Mouse (Mus musculus): ENCODE data around the gene Rnf212b. TPM values are rescaled to one million over a fixed set of nuclear protein-coding genes. Genes with fewer than 3 reads are reported as not detected.

The Rnf212b gene
- polyA plus RNA-seq, 1 experiment: not detected

GRCm38 (mm10) chr14:54884022-54884712 lies 70.2 kb downstream of the Rnf212b start:
- TF ChIP-seq CEBPB (IDR thresholded peaks at IDR 0.05; ENCODE audit: low read depth): no peak
- TF ChIP-seq MYOD1 (IDR thresholded peaks at IDR 0.05; ENCODE audit: control insufficient read depth, insufficient read length, low read depth): no peak
- no peak for TF ChIP-seq MYOG (IDR thresholded peaks at IDR 0.05; ENCODE audit: control insufficient read depth, extremely low read depth, insufficient read length)
- no peak for TF ChIP-seq MAX (IDR thresholded peaks at IDR 0.05)
- H3K79me2 ChIP-seq (ENCODE audit: control insufficient read depth, insufficient read depth): peaks cover 36% of the 10 kb centered on the region
- H3K27me3 ChIP-seq (ENCODE audit: control insufficient read depth, insufficient read depth, insufficient read length): no peaks in the 10 kb centered on the region
- H3K4me3 ChIP-seq (ENCODE audit: insufficient read depth, poor library complexity, severe bottlenecking): peak overlapping the region; percentile 78
- peak overlapping the region; percentile 82 for H3ac ChIP-seq (ENCODE audit: control insufficient read depth, insufficient read length, low read depth)
- peaks cover 16% of the 10 kb centered on the region for H3K79me3 ChIP-seq (ENCODE audit: low read depth)
- peaks cover 13% of the 10 kb centered on the region for H3K36me3 ChIP-seq (ENCODE audit: control insufficient read depth, insufficient read depth)

GRCm38 (mm10) chr14:54885309-54885708 lies 71.4 kb downstream of the Rnf212b start:
- H3K36me3 ChIP-seq (ENCODE audit: control insufficient read depth, insufficient read depth): peaks cover 13% of the 10 kb centered on the region
- H3K27me3 ChIP-seq (ENCODE audit: control insufficient read depth, insufficient read depth, insufficient read length): no peaks in the 10 kb centered on the region
- peaks cover 16% of the 10 kb centered on the region for H3K79me3 ChIP-seq (ENCODE audit: low read depth)
- no peak overlapping the region for H3K4me3 ChIP-seq (ENCODE audit: insufficient read depth, poor library complexity, severe bottlenecking)
- H3ac ChIP-seq (ENCODE audit: control insufficient read depth, insufficient read length, low read depth): no peak overlapping the region
- peaks cover 36% of the 10 kb centered on the region for H3K79me2 ChIP-seq (ENCODE audit: control insufficient read depth, insufficient read depth)
- TF ChIP-seq CTCF (IDR thresholded peaks at IDR 0.05; ENCODE audit: control insufficient read depth, insufficient read depth, insufficient read length) (no peak), USF1 (IDR thresholded peaks at IDR 0.05; ENCODE audit: low read depth) (no peak), MYOD1 (IDR thresholded peaks at IDR 0.05; ENCODE audit: control insufficient read depth, insufficient read length, low read depth) (no peak), MAX (IDR thresholded peaks at IDR 0.05) (no peak), CEBPB (IDR thresholded peaks at IDR 0.05; ENCODE audit: low read depth) (no peak), FOSL1 (IDR thresholded peaks at IDR 0.05; ENCODE audit: insufficient read depth, low read length, poor library complexity, severe bottlenecking) (no peak), MYOG (IDR thresholded peaks at IDR 0.05; ENCODE audit: control insufficient read depth, extremely low read depth, insufficient read length) (no peak)

- H3K4me3 ChIP-seq (ENCODE audit: insufficient read depth, poor library complexity, severe bottlenecking): peak within 1 kb of the TSS; percentile 12
- no peak within 1 kb of the TSS for H3ac ChIP-seq (ENCODE audit: control insufficient read depth, insufficient read length, low read depth)
- no peaks in the 10 kb centered on the region for H3K27me3 ChIP-seq (ENCODE audit: control insufficient read depth, insufficient read depth, insufficient read length)
- peaks cover 31% of the 10 kb centered on the region for H3K79me2 ChIP-seq (ENCODE audit: control insufficient read depth, insufficient read depth)
- peaks cover 19% of the 10 kb centered on the region for H3K36me3 ChIP-seq (ENCODE audit: control insufficient read depth, insufficient read depth)
- H3K79me3 ChIP-seq (ENCODE audit: low read depth): peaks cover 25% of the 10 kb centered on the region
- no peak for TF ChIP-seq CEBPB (IDR thresholded peaks at IDR 0.05; ENCODE audit: low read depth)
- no peak for TF ChIP-seq CTCF (IDR thresholded peaks at IDR 0.05; ENCODE audit: control insufficient read depth, insufficient read depth, insufficient read length)
- no peak for TF ChIP-seq MYOD1 (IDR thresholded peaks at IDR 0.05; ENCODE audit: control insufficient read depth, insufficient read length, low read depth)
- TF ChIP-seq MAX (IDR thresholded peaks at IDR 0.05): no peak
- no peak for TF ChIP-seq MYOG (IDR thresholded peaks at IDR 0.05; ENCODE audit: control insufficient read depth, extremely low read depth, insufficient read length)
- TF ChIP-seq FOSL1 (IDR thresholded peaks at IDR 0.05; ENCODE audit: insufficient read depth, low read length, poor library complexity, severe bottlenecking): no peak
- no peak for TF ChIP-seq USF1 (IDR thresholded peaks at IDR 0.05; ENCODE audit: low read depth)
These were observed 78.3 kb downstream of the Rnf212b start, which contains the start of gene Pabpn1 for GRCm38 (mm10) chr14:54892200-54892599. Gene Pabpn1 (plus strand): TSS chr14:54892500.

DNA sequence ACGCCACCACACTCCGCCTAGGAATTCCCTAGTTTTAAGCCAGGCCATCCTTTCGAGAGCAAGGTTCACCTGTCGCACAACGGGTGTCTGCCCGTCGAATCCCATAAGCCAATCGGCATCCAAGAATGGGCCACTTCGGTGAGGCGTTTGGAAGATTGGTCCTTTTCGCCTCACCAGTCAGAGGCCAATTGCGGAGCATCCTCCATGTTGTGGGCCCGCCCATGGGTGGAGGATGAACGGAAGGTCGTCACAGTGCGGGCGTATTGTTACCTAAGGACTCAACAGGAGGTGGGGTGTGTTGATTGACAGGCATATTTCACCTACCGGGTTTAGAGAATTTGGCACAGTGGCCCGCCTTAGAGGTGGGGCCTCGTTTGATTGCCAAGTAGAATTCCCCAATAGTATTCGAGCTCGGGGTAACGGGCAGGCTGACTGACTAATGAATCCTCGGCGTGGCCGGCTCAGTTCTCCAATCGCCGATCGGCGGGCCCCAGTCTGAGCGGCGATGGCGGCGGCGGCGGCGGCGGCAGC lies 79.8 kb downstream of the Rnf212b start:
- H3K79me3 ChIP-seq (ENCODE audit: low read depth): peaks cover 25% of the 10 kb centered on the region
- H3ac ChIP-seq (ENCODE audit: control insufficient read depth, insufficient read length, low read depth): no peak overlapping the region
- TF ChIP-seq FOSL1 (IDR thresholded peaks at IDR 0.05; ENCODE audit: insufficient read depth, low read length, poor library complexity, severe bottlenecking) (no peak), MAX (IDR thresholded peaks at IDR 0.05) (peak; percentile 10), USF1 (IDR thresholded peaks at IDR 0.05; ENCODE audit: low read depth) (no peak), CEBPB (IDR thresholded peaks at IDR 0.05; ENCODE audit: low read depth) (no peak), MYOG (IDR thresholded peaks at IDR 0.05; ENCODE audit: control insufficient read depth, extremely low read depth, insufficient read length) (no peak)
- peaks cover 29% of the 10 kb centered on the region for H3K36me3 ChIP-seq (ENCODE audit: control insufficient read depth, insufficient read depth)
- H3K4me3 ChIP-seq (ENCODE audit: insufficient read depth, poor library complexity, severe bottlenecking): peak overlapping the region; percentile 79
- H3K79me2 ChIP-seq (ENCODE audit: control insufficient read depth, insufficient read depth): peaks cover 33% of the 10 kb centered on the region
- H3K27me3 ChIP-seq (ENCODE audit: control insufficient read depth, insufficient read depth, insufficient read length): no peaks in the 10 kb centered on the region

GRCm38 (mm10) chr14:54894296-54895151 lies 80.6 kb downstream of the Rnf212b start:
- H3K79me3 ChIP-seq (ENCODE audit: low read depth): peaks cover 25% of the 10 kb centered on the region
- TF ChIP-seq USF1 (IDR thresholded peaks at IDR 0.05; ENCODE audit: low read depth) (no peak), MYOG (IDR thresholded peaks at IDR 0.05; ENCODE audit: control insufficient read depth, extremely low read depth, insufficient read length) (no peak), MYOD1 (IDR thresholded peaks at IDR 0.05; ENCODE audit: control insufficient read depth, insufficient read length, low read depth) (no peak), MAX (IDR thresholded peaks at IDR 0.05) (no peak)
- peak overlapping the region; percentile 79 for H3K4me3 ChIP-seq (ENCODE audit: insufficient read depth, poor library complexity, severe bottlenecking)
- H3ac ChIP-seq (ENCODE audit: control insufficient read depth, insufficient read length, low read depth): peak overlapping the region; percentile 83
- no peaks in the 10 kb centered on the region for H3K27me3 ChIP-seq (ENCODE audit: control insufficient read depth, insufficient read depth, insufficient read length)
- H3K79me2 ChIP-seq (ENCODE audit: control insufficient read depth, insufficient read depth): peaks cover 33% of the 10 kb centered on the region
- H3K36me3 ChIP-seq (ENCODE audit: control insufficient read depth, insufficient read depth): peaks cover 34% of the 10 kb centered on the region
